Mouse (Mus musculus) CD4-positive, CD25-positive, alpha-beta regulatory T cell, adult 4 months (primary cell): Measurements from ENCODE around the gene Gtf2f1. TPM values are rescaled to one million over a fixed set of nuclear protein-coding genes. Genes with fewer than 3 reads are reported as not detected.
A peak's percentile ranks its signal among the peaks of the same experiment; 100 is the strongest.

Experiments used
- ATAC-seq: one replicate; pipeline ENCODE4 v1.8.0; 2017
- polyA plus RNA-seq, 2 experiments: library from polyadenylated mRNA; unstranded; fragments of 100-300 nt; shearing (Covaris generic); gene quantifications; one replicate each; pipeline ENCODE4 v1.2.1; 2017

Gtf2f1 gene
- polyA plus RNA-seq, 2 experiments from 2014 or later: 72.1 to 102 TPM

- ATAC-seq: no peak
These were observed 9.9 kb downstream of the Gtf2f1 start for GRCm38 (mm10) chr17:57001228-57001627.

DNA sequence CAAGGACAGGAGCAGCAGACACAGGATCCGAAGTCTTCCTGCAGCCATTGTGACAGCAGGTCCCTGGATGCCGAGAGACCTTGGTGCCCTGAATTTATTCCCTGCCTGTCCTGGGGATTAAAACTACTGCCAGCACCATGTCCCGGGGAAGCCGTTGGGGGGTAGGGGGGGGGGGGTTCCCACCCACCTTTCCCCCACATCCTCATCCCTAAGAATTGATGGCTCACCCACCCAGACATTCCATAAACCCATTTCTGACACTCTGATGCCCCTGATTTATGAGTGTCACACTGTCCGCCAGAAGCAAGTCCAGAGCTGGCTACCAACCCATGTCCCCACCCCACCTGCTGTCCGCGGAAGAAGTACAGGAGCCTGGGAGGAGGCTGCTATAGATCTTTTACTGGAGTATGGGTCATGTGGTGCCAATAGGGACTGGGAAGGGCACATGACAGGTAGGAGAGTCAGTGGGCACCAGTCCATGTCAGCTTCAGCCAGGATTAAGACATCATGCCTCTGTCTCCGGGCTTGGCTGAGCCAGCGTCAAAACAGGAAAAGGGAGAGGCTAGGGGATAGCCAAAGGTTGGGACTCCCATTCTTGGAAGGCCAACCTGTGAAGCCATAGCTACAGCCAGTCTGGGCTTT is 11.0 kb downstream of the Gtf2f1 start, which contains the start of gene Pspn:
Pspn (minus strand) TSS at position 51 of the 642 bp plus-strand sequence.
- ATAC-seq: no peak

GRCm38 (mm10) chr17:56999414-56999813 is 11.7 kb downstream of the Gtf2f1 start:
- no peak for ATAC-seq

- ATAC-seq: peak; percentile 100
These were observed 13.9 kb downstream of the Gtf2f1 start, which contains the start of gene Alkbh7 for GRCm38 (mm10) chr17:56997029-56997667. TSS of gene Alkbh7 (plus strand) at chr17:56997339.

- no peak for ATAC-seq
These were observed 14.6 kb downstream of the Gtf2f1 start for GRCm38 (mm10) chr17:56996506-56996905.

DNA sequence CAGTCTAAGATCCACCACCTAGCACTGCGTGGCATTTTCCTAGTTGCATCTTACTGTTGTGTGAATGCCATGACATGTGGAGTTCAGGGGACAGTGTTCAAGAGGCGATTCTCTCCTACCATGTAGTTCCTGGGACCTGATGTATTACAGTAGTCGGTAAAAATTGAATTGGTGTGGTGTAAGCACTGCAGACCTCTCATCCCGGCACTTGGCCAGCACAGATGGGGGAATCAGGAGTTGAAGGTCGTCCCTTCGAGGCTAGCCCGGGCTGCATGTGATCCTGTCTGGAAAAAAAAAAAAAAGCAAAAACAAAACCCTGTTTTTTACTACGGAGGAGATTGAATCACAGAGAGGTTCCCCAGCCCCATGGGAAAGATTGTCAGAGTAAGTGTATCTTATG is 16.0 kb downstream of the Gtf2f1 start:
- no peak for ATAC-seq

DNA sequence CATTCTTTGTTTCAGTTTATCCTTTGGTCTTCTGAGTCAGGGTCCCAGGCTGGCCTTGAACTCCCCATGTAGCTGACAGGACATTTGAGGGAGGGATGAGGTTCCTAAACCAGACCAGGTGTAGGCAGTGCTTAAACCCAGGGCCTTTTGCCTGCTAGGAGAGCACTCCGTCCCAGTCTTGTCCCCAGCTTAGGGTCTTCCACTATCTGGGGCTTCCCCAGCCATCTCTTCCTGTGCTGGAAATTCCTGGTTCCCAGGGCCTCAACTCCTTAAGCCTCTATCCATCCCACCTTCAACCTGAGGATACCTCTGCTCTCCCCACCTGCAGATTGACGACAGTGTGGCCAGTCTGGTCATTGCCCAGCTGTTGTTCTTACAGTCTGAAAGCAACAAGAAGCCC is 20.1 kb downstream of the Gtf2f1 start:
- no peak for ATAC-seq

DNA sequence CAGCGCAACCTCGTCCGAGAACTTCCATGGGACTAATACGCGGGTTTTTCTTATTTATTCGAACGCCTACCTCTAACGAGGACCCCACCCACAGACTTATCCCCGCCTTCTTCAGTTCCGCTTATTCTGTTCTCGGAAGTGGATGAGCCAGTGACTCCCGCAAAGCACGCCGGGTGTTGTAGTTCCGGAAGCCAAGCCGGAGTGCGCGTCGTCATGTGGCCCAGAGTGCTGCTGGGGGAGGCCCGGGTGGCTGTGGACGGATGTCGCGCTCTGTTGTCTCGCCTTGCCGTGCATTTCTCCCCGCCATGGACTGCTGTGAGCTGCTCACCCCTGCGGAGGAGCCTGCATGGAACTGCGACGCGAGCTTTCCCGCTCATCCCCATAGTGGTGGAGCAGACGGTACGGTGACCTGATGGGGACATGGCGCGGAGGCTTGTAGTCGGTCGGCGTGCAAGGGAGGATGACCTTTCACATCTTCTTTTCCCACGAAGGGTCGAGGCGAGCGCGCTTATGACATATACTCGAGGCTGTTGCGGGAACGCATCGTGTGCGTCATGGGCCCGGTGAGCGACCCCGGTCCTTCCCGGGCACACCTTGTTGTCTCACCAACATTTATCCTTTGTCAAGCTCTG is 20.9 kb downstream of the Gtf2f1 start, which contains the start of gene Clpp:
Clpp (plus strand) TSS at position 191 of the 632 bp plus-strand sequence.
- ATAC-seq: peak; percentile 99

- ATAC-seq: peak; percentile 71
These were observed 21.5 kb downstream of the Gtf2f1 start for GRCm38 (mm10) chr17:56989467-56990114.

DNA sequence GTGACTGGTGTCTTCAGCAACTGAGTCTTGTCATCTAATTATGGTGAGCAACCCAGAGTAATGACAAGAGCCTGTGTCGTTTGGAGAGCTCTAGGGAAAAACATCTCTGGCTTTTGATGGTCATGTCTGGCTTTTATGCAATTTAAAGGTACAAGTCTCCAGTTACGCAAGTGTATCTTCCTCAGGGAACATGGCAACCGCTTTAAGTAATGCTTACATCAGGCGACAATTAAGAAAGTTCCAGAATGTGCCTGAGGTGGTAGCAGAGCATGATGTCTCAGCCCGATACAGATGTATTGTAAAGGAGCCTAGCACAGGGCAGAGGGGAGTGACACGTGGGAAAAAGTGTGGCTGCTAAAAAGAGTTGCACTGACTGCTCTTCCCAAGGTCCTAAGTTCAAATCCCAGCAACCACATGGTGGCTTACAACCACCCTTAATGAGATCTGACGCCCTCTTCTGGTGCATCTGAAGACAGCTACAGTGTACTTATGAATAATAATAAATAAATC is 22.1 kb downstream of the Gtf2f1 start:
- no peak for ATAC-seq

DNA sequence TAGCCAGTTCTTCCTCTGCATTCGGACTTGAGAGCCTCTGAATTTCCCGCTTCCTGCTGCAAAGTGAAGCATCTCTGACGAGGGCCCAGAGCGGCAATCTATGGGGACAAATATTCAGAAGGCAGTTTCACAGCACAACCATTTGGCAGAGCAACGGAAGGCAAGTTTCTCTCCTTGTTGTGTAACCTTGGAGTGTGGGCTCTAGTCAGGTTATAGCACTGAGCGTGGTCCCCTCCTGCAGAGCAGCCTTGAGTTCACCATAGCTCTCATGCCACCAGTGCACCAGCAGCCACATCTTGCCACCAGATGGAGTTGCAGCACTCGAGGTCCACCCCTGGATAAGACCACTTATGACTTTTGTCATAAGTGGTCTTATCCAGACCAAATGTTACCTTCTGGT is 22.6 kb downstream of the Gtf2f1 start:
- ATAC-seq: no peak

DNA sequence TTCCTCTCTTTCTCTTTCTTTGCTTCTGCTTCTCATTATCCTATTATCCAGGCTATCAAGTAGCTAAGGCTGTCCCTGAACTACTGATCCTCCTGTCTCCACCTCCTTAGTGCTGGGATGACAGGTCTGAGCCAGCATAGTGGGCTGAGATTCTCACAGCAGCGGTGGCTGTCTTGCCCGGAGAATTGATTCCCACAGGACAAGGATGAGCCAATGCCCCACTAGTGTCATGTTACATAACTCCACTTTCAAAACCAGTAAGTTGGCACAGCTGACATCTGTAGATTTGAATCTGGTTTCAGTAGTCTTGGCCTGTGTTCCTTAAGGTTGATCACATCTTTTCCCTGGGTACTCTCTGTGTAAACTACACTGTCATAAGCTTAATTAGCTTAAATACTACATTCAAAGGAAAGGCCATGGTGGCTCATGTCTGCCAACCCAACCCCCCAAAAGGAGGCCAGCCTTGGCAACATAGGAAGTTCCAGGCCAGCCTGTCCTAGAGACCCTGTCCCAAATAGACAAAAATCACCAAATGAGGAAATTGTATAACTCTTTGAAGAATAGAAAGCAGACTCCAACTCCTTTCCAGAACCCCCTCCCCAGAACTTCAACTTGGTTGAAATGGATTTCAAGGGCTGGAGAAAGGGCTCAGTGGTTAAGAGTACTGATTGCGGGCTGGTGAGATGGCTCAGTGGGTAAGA is 24.8 kb downstream of the Gtf2f1 start:
- ATAC-seq: no peak

DNA sequence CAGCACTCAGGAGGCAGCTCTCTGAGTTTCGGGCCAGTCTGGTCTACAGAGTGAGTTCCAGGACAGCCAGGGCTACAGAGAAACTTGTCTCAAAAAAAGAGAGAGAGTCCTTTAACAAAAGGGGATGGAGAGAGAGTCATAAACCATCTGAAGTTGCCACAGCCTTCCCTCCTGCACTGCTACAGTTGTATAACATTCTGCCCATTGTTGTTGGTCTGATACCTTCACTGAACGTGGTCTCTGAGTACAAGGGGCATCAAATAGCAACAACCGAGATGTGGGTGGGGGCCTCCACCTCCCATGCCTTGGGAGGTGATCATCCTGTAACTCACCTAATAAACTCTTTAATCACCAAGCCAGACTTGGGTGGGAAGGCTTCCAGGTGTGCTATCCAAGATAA is 25.4 kb downstream of the Gtf2f1 start:
- no peak for ATAC-seq

DNA sequence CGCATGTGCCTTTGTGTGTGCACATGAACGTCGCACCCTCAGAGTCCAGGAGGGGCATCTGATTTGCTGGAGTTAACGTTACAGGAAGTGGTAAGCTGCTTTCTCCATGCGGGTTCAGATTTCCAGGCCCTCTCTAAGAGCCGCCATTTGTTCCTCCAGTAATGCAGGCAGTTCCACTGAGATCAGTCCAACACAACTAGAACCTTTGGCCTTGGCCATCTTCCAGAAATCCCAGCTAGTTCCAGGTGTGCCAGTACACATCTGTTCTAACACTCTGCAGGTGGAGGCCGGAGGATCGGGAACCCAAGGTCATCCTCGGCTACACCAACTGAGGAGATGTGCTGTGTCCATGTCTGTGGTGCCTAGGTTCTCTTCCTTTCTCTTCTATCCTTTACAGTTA is 26.2 kb downstream of the Gtf2f1 start:
- no peak for ATAC-seq

DNA sequence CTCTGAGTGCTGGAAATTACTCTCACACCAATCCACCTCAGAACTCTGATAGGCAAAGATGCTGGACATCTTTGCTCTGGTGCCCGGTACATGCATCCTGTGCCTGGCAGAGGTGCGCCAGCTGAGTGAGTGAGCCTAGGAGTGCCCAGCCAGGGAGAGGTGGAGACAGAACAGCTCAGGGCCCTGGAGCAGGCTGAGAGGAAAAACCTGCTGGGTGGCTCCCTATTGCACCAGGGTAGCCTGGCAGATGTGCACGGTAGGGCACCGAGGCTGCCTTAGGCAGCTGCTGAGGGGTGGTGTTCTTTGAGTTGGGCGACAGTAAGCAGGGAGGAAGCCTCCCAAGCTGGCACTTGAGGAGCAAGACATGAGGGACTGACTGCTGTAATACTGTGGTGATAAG is 29.1 kb downstream of the Gtf2f1 start, which contains the start of gene Acer1:
Acer1 (minus strand) TSS at position 114 of the 400 bp plus-strand sequence.
- ATAC-seq: no peak

DNA sequence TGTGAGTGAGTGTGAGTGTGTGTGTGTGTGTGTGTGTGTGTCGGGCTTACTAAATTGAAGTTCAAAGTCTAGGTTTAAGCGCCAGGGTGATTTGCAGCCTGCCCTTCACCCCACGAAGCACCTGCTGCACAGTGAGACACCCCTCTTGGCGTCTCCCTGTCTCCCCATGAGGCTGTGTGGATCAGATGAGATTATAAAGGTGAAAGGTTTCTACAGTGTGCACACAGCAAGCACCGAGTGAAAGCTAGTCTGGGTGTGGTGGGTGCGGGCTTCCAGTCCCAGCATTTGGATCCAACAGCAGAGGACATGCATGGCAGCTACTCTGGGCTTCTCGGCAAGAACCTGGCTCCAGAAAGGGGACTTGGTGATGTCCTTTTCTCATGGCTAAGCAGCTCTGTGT is 30.0 kb downstream of the Gtf2f1 start:
- ATAC-seq: no peak

DNA sequence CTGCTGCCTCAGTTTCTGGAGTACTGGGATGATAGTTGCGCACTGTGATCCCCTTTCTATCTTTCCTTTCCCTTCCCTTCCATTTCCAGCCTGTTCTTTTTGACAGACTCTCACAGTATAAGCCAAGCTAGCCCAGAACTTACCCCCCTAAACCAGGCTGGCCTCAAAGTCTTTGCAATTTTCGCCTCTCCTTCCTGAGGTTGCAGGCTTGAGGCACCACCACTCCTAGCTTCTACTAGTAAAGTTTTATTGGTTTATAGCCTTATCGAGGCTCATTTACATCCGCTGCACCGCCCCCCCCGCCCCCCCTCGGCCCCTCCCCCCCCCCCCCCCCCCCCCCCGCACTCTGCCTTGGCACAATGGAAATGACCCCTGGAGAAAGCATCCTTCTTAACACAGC is 31.6 kb downstream of the Gtf2f1 start:
- ATAC-seq: no peak

GRCm38 (mm10) chr17:56976531-56977390 is 34.3 kb downstream of the Gtf2f1 start:
- ATAC-seq: no peak

- no peak for ATAC-seq
These were observed 35.7 kb downstream of the Gtf2f1 start for GRCm38 (mm10) chr17:56975391-56975790.

GRCm38 (mm10) chr17:56974708-56975240 is 36.3 kb downstream of the Gtf2f1 start:
- no peak for ATAC-seq
